Mouse (Mus musculus) spleen, adult 2 months (tissue): Measurements from ENCODE around the gene Prkca. TPM values are rescaled to one million over a fixed set of nuclear protein-coding genes. Genes with fewer than 3 reads are reported as not detected.

Experiments used
- DNase-seq, 2 experiments: peaks; one replicate each; pipeline versions ENCODE4 v3.0.0 to v3.0.0-alpha.2; 2012 to 2021; ENCODE audit warnings: low spot score in 2 of 2, low read depth in 1 of 2
- H3K27ac ChIP-seq: fragments of 200-500 bp; 2 replicates; pipeline ENCODE4 v1.5.1; 2012; ENCODE audit warnings: low read length, inconsistent platforms; ENCODE audit not compliant: insufficient read depth
- H3K27me3 ChIP-seq: fragments of 200-500 bp; 2 replicates; pipeline ENCODE4 v1.6.1; 2012; ENCODE audit warnings: mild to moderate bottlenecking, moderate library complexity, low read length, inconsistent platforms; ENCODE audit not compliant: control insufficient read depth, insufficient read depth
- H3K36me3 ChIP-seq: fragments of 200-500 bp; 2 replicates; pipeline ENCODE4 v1.6.1; 2012; ENCODE audit warnings: mild to moderate bottlenecking, low read length, inconsistent platforms; ENCODE audit not compliant: control insufficient read depth, insufficient read depth
- H3K4me1 ChIP-seq: fragments of 200-500 bp; 2 replicates; pipeline ENCODE4 v1.6.1; 2011; ENCODE audit warnings: inconsistent platforms; ENCODE audit not compliant: control insufficient read depth, insufficient read depth, insufficient read length
- H3K4me3 ChIP-seq: fragments of 200-500 bp; 2 replicates; pipeline ENCODE4 v1.5.1; 2011; ENCODE audit warnings: mild to moderate bottlenecking, inconsistent platforms; ENCODE audit not compliant: insufficient read depth, insufficient read length; ENCODE audit errors: extremely low read depth
- CTCF ChIP-seq: fragments of 200-500 bp; IDR thresholded peaks from 2 replicates; pipeline ENCODE4 v1.5.1; 2011; ENCODE audit warnings: mild to moderate bottlenecking, inconsistent platforms; ENCODE audit not compliant: insufficient read depth, insufficient read length, insufficient replicate concordance; ENCODE audit errors: extremely low read depth
- POLR2A ChIP-seq: fragments of 200-500 bp; IDR thresholded peaks from 2 replicates; pipeline ENCODE4 v1.6.1; 2011; ENCODE audit warnings: low read depth, low read length, inconsistent platforms
- WGBS: fragments of 180-500 bp; shearing (Covaris S2); methylation state at CpG from one replicate; pipeline ENCODE4 v1.1.7; 2018; 5-methylcytosine and 5-hydroxymethylcytosine counted together
- polyA plus RNA-seq: library from polyadenylated mRNA; depleted of rRNA; stranded (reverse); fragments of >200 nt; gene quantifications from 2 replicates; pipeline ENCODE4 v1.2.3, GENCODE M21; 2012

Prkca gene
- polyA plus RNA-seq, 1 experiment = 8.4 TPM

DNA sequence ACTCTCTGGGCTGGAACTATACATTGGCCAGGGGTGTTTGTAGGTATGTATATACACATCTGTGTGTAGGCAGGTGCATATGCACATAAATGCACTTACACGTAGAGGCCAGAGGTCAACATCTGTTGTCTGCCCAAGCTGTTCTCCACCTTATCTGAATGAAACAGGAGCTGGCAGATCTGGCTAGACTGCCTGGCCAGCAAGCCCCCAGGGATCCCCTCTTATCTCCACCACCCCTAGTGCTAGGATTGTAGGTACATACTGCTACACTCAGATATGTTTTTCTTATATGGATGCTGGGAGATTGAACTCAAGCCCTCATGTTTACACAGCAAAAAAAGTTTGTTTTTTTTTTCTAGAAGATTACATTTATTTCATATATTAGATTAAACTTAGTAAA lies 79.9 kb downstream of the Prkca start:
- TF ChIP-seq CTCF (no peak), POLR2A (no peak)
- H3K4me1 ChIP-seq = peaks cover 14% of the 10 kb centered on the region; the same call in 1 of the 2 replicates
- H3K27ac ChIP-seq = no peak overlapping the region
- no peak overlapping the region for H3K4me3 ChIP-seq
- no peak for DNase-seq
- no peaks in the 10 kb centered on the region for H3K36me3 ChIP-seq
- WGBS = 76% methylated on average over 1 of the region's 1 CpGs
- no peaks in the 10 kb centered on the region for H3K27me3 ChIP-seq

DNA sequence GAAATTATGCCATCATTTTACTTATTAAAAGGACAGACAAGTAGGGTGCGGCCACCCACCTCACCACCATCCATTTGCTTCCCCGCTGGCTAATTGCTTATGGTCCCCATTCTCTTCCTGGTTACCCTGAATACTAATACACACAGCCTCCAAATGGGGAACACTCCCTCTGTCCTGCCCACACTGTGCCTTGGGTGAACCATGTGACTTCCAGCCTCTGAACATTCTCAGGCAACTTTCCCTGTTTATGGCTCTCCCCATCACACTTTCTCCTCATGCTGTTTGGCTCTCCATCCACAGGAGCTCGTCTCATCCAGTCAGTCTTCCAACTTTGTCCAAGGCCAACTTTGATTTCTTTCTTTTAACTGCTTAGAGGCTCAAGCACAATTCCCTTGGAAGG lies 80.3 kb downstream of the Prkca start:
- no peak overlapping the region for H3K4me3 ChIP-seq
- no peaks in the 10 kb centered on the region for H3K36me3 ChIP-seq
- H3K27me3 ChIP-seq = no peaks in the 10 kb centered on the region
- WGBS = 86% methylated on average over 3 of the region's 3 CpGs
- H3K27ac ChIP-seq = no peak overlapping the region
- peaks cover 11% of the 10 kb centered on the region; the same call in 1 of the 2 replicates for H3K4me1 ChIP-seq
- TF ChIP-seq CTCF (no peak), POLR2A (no peak)
- DNase-seq = no peak

DNA sequence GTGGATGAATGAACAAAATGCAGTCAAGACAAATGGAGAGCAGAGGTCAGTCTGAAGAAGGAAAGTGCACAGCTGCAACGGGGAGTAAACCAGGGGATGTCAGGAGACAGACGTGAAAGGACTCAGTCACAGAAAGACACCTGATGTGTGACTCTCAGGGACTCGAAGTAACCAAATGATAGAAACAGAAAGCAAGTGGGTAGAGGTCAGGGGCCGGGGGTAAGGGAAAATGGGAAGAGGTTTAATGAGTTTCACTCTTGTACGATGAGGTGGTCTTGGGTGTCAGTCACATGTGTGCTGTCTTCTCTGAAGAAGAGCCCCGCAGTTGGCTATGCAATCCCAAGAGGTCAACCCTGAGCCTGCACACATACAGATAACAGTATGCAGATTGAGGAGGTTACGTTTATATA lies 82.0 kb downstream of the Prkca start:
- Histone ChIP-seq H3K27ac (no peak overlapping the region), H3K4me1 (no peaks in the 10 kb centered on the region; the same call in 1 of the 2 replicates), H3K4me3 (no peak overlapping the region), H3K36me3 (no peaks in the 10 kb centered on the region), H3K27me3 (no peaks in the 10 kb centered on the region)
- DNase-seq = peak in 1 of 2 experiments; percentile 9
- TF ChIP-seq POLR2A = no peak
- no peak for TF ChIP-seq CTCF
- 26% methylated on average over 7 of the region's 7 CpGs for WGBS

DNA sequence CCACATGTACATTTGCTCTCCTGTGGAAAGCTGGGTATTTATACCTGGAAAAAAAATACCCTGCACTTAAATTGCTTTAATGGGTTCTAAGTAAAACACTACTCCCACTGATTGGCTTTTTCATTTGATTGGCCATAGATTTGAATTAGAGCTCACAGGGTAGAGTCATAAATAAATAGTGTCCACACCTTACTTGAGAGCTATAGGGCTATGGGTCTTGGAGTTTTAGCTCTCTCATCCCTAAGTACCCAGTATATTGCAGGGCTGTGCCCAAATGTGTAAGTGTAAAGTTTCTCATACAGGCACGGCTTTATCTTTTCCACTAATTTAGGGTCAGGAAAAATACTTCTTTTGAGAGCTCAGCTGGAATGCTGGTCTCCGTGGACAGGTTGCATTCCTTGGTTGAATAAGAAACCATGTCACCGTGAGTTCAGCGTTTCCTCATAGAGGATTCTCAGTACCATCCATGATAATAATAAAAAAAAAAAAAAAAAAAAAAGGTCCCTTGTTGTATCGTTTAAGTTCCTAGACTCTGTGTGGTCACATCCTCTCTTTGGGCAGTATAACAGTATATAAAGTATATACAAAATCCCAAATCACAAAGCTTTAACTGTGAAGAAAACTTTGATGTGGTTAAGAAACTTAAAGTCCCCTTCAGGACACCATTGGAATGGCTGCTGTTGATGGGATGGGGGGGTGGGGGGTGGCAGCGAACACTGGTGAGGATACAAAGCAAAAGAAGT lies 82.8 kb downstream of the Prkca start:
- no peak for TF ChIP-seq CTCF
- TF ChIP-seq POLR2A = no peak
- 90% methylated on average over 6 of the region's 6 CpGs for WGBS

DNA sequence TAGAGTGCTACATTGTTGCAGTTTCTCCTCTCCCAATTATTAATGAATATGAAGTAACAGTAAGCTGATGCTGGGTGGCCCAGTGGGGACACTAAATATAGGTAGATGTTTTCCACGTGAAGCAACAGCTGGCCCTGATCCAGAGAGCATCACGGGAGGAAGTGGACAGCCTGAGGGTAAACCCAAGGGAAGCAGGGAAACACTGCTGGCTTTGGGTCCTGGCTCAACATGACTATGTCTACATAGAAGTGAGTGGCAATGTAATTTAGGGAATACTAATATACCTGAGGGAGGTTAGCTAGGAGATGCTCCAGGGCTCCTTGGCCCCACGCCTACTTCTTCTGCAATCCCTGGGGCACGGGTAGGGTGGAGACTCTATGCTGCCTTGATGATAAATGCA lies 84.3 kb downstream of the Prkca start:
- Histone ChIP-seq H3K36me3 (no peaks in the 10 kb centered on the region), H3K27me3 (no peaks in the 10 kb centered on the region), H3K4me3 (no peak overlapping the region), H3K4me1 (peaks cover 2% of the 10 kb centered on the region; the same call in 1 of the 2 replicates), H3K27ac (no peak overlapping the region)
- 52% methylated on average over 4 of the region's 4 CpGs for WGBS
- DNase-seq = no peak
- TF ChIP-seq CTCF = no peak
- TF ChIP-seq POLR2A = no peak

More for the DNA sequence above, 82.8 kb downstream of the Prkca start:
- Histone ChIP-seq H3K36me3 (no peaks in the 10 kb centered on the region), H3K27ac (no peak overlapping the region), H3K27me3 (no peaks in the 10 kb centered on the region), H3K4me3 (no peak overlapping the region), H3K4me1 (no peaks in the 10 kb centered on the region; the same call in 1 of the 2 replicates)
- DNase-seq = no peak

DNA sequence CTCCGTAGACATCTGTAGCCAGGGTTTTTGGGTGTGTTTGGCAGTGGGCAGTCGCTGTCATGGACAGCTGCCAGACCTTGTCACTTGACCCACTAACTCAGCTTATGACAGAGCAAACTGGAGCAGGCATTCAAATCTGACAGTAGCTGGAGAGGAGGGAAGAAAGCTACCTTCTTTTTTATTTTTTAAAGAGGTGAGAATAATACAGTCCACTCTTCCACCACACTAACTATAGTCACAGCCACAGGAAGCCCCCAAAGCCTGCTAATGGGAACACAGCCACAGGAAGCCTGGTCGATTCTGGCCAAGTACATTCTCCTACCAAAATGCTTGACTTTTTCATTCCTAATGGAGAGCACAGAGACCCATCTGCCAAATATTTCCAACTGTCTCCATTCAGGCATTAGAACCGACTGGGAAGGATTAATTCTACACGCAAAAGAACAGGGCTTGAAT lies 84.9 kb downstream of the Prkca start:
- DNase-seq = no peak

DNA sequence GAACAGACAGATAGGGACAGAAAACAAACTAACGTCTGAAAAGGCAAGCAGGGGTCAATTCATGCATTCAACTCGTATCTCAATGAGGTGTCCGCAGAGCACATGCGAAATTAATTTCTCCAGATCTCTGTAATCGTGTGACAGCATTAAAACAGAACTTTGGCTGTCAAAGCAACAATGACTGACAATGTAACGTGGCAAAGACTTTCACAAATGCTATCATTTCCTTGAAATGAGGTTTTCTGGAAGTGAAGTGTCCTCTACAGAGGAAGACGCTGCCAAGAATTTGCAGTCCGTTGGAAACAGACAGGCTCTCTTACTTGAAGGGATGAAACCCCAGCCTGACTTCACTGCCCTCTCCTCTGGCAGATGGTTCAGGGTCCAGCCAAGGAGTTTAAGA lies 85.8 kb downstream of the Prkca start:
- Histone ChIP-seq H3K27me3 (no peaks in the 10 kb centered on the region), H3K27ac (no peak overlapping the region), H3K4me1 (peaks cover 3% of the 10 kb centered on the region; the same call in 1 of the 2 replicates), H3K36me3 (no peaks in the 10 kb centered on the region), H3K4me3 (no peak overlapping the region)
- no peak for TF ChIP-seq CTCF
- TF ChIP-seq POLR2A = no peak
- DNase-seq = no peak
- 76% methylated on average over 8 of the region's 8 CpGs for WGBS

More for the DNA sequence above, 84.9 kb downstream of the Prkca start:
- TF ChIP-seq POLR2A = no peak
- no peak for TF ChIP-seq CTCF
- H3K4me3 ChIP-seq = no peak overlapping the region
- peaks cover 3% of the 10 kb centered on the region; the same call in 1 of the 2 replicates for H3K4me1 ChIP-seq
- 57% methylated on average over 5 of the region's 5 CpGs for WGBS
- no peaks in the 10 kb centered on the region for H3K27me3 ChIP-seq
- H3K27ac ChIP-seq = no peak overlapping the region
- no peaks in the 10 kb centered on the region for H3K36me3 ChIP-seq
